Mouse (Mus musculus) limb, embryonic 13.5 days (tissue): ENCODE measurements around the gene Dmrtc1a. TPM values are rescaled to one million over a fixed set of nuclear protein-coding genes. Genes with fewer than 3 reads are reported as not detected.

Source experiments
- polyA plus RNA-seq: library from polyadenylated mRNA; unstranded; fragments of >200 nt; fragmentation: Nextera tagmentation; extraction: Ambion mirVana; gene quantifications from 2 replicates; pipeline ENCODE4 v1.2.1, GENCODE M21; 2015

Dmrtc1a gene
- polyA plus RNA-seq, 1 experiment from 2014 or later, result 0.87 TPM

Other genes with a start within 250 kb of the Dmrtc1a start
- gene Gm3880, start 221.7 kb downstream of the Dmrtc1a start, polyA plus RNA-seq, result not detected in 2 replicates
- not detected in 2 replicates for gene Gm9112, start 201.1 kb downstream of the Dmrtc1a start, polyA plus RNA-seq
- not detected in 2 replicates for gene Dmrtc1b, start 200.8 kb downstream of the Dmrtc1a start, polyA plus RNA-seq
- not detected in 2 replicates for gene Dmrtc1c1, start 105.7 kb downstream of the Dmrtc1a start, polyA plus RNA-seq
- gene Dmrtc1c2, start 54.1 kb downstream of the Dmrtc1a start, polyA plus RNA-seq, result not detected in 2 replicates
- gene 1700031F05Rik, start 40.7 kb downstream of the Dmrtc1a start, polyA plus RNA-seq, result not detected in 2 replicates
- not detected in 2 replicates for gene 1700011M02Rik, start 218 bp upstream of the Dmrtc1a start, polyA plus RNA-seq
- gene 1700018G05Rik, start 19.7 kb upstream of the Dmrtc1a start, polyA plus RNA-seq, result not detected in 2 replicates